Mouse (Mus musculus) macrophage (primary cell): ENCODE measurements around the gene Olfr384. TPM values are rescaled to one million over a fixed set of nuclear protein-coding genes. Genes with fewer than 3 reads are reported as not detected.
"Not testable (repeated sequence)": the region's sequence is repeated elsewhere in the genome, so short reads cannot be mapped to it uniquely, and the experiment has no call there.

ENCODE experiments used
- H3K27ac ChIP-seq: fragments of 350-480 bp; formaldehyde crosslinking; 2 replicates; pipeline ENCODE4 v1.9.0; 2021
- H3K36me3 ChIP-seq: fragments of 350-480 bp; formaldehyde crosslinking; 2 replicates; pipeline ENCODE4 v1.9.0; 2021; ENCODE audit errors: inconsistent target
- H3K4me3 ChIP-seq: fragments of 350-480 bp; formaldehyde crosslinking; 2 replicates; pipeline ENCODE4 v1.9.0; 2021; ENCODE audit errors: inconsistent target
- H3K79me2 ChIP-seq: fragments of 350-480 bp; formaldehyde crosslinking; 2 replicates; pipeline ENCODE4 v1.9.0; 2021; ENCODE audit errors: inconsistent target
- WGBS: methylation state at CpG from one replicate; pipeline ENCODE4 v1.1.7; 2026; ENCODE audit warnings: inconsistent platforms; ENCODE audit not compliant: missing documents; 5-methylcytosine and 5-hydroxymethylcytosine counted together
- polyA plus RNA-seq: library from polyadenylated mRNA; stranded (reverse); fragments of 250-400 nt; gene quantifications from 3 replicates; pipeline ENCODE4 v1.2.4, GENCODE M21; 2018; ENCODE audit warnings: inconsistent platforms
- total RNA-seq, 78 experiments: library from RNA; depleted of rRNA; stranded (reverse); fragments of 250-400 nt; gene quantifications; 1 replicate in 9 of 78; 2 replicates in 24 of 78; 3 replicates in 43 of 78; 4 replicates in 2 of 78; pipeline ENCODE4 v1.2.4; 2018; ENCODE audit warnings: inconsistent platforms in 56 of 78

Olfr384 gene
- total RNA-seq (2018; cell fraction: chromatin; rRNA removed), result not detected
- total RNA-seq (2018; cell fraction: cytosol; rRNA removed), result not detected
- total RNA-seq (2018; cell fraction: nucleus; rRNA removed), result not detected
- polyA plus RNA-seq, result not detected in 3 replicates

DNA sequence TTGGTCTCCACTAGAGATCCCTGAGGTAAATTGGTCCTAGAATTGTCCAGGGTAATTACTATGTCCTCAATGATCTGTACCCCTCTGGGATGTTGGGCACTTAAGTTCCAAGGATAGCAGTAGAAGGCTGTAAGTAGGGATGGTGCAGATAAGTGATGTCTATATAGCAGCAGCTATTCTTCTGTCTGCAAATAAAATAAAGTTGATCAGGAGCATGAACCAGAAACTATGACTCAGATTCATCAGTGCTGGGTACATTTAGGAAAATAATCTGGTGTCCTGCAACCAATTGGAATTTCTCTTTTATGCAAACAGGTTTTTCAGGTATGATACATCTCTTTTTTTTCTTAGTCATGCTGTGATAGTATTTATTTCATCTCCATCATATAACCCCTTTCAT, at the start of gene Olfr384:
TSS of gene Olfr384 (plus strand) at position 301 of the 400 bp plus-strand sequence.
- H3K36me3 ChIP-seq, result no peaks in the 10 kb centered on the region

DNA sequence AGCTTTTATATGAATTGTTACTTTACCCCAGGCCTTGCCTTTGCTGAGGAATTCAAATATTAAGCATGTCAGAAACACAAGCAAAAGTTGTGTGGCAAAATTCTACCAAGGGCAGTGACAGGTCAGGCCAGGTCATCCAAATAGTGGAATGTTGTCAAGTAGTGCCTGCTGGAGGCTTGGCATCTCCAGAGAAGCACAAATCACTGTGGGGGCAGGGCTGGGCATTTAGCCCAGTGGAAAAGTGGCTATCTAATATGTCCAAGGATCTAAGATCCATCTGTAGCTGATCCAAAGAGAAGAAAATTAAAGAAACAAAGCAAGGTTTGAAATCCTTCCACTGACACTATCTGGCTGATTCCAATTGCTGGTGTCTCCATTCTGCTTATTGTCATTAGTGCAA, 18.5 kb upstream of the Olfr384 start:
- Histone ChIP-seq H3K79me2 (no peaks in the 10 kb centered on the region), H3K4me3 (no peak overlapping the region), H3K36me3 (no peaks in the 10 kb centered on the region), H3K27ac (no peak overlapping the region)

More for the DNA sequence above, at the start of gene Olfr384:
- H3K4me3 ChIP-seq, result no peak within 1 kb of the TSS
- no peaks in the 10 kb centered on the region for H3K79me2 ChIP-seq
- no peak within 1 kb of the TSS for H3K27ac ChIP-seq

DNA sequence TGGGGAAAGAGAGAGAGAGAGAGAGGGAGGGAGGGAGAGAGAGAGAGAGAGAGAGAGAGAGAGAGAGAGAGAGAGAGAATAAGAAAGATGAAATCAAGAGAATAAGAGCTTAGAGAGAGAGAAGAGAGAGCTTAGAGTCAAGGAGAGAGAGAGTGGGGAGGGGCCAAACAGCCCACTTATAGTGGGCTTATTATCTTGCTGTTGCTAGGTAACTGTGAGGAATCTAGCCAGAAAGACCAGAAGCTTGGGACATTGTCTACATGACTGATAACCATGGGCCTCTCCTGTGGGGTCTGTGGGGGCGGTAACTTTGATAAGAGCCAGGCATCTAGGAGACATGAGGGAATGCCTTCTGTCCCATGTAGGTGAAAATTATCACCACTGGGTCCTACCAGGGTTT, 15.2 kb upstream of the Olfr384 start:
- not testable (repeated sequence) for H3K36me3 ChIP-seq, H3K4me3 ChIP-seq, H3K27ac ChIP-seq, H3K79me2 ChIP-seq
- WGBS, result 93% methylated on average over 1 of the region's 1 CpGs

DNA sequence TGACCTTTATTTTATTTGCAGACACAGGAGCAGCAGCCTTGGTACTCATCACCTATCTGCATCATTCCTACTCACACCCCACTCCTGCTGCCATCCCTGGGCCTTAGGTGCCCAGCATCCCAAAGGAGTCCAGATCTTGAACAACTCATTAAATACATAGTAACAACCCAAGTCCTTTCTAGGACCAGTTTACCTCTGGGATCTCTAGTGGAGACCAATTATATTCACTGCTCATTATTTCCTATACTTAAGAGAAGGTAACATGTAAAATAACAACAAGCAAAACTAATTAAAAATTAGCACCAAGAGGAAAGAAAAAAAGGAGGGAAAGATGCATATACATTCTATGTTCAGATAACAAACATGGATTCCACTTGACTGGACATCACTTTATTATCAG, 5.5 kb upstream of the Olfr384 start, which contains the start of gene Olfr385:
TSS of gene Olfr385 (minus strand) at position 101 of the 400 bp plus-strand sequence.
- H3K36me3 ChIP-seq, result no peaks in the 10 kb centered on the region
- H3K27ac ChIP-seq, result no peak within 1 kb of the TSS
- H3K4me3 ChIP-seq, result no peak within 1 kb of the TSS
- no peaks in the 10 kb centered on the region for H3K79me2 ChIP-seq

Other genes with a start within 250 kb of the Olfr384 start
- gene Olfr20, start 247.8 kb upstream of the Olfr384 start, polyA plus RNA-seq, result not detected in 3 replicates
- gene Olfr376, start 227.3 kb upstream of the Olfr384 start, polyA plus RNA-seq, result not detected in 3 replicates
- not detected in 3 replicates for gene Olfr1, start 199.0 kb upstream of the Olfr384 start, polyA plus RNA-seq
- not detected in 3 replicates for gene Olfr378, start 170.1 kb upstream of the Olfr384 start, polyA plus RNA-seq
- not detected in 3 replicates for gene Olfr380, start 141.1 kb upstream of the Olfr384 start, polyA plus RNA-seq
- not detected in 3 replicates for gene Olfr381, start 107.0 kb upstream of the Olfr384 start, polyA plus RNA-seq
- gene Olfr382, start 81.4 kb upstream of the Olfr384 start, polyA plus RNA-seq, result not detected in 3 replicates
- not detected in 3 replicates for gene Olfr385, start 5.6 kb upstream of the Olfr384 start, polyA plus RNA-seq
- gene Zfp735, start 90.2 kb downstream of the Olfr384 start, polyA plus RNA-seq, result not detected in 3 replicates
- not detected in 3 replicates for gene Olfr389, start 182.1 kb downstream of the Olfr384 start, polyA plus RNA-seq
- gene Olfr390, start 184.4 kb downstream of the Olfr384 start, polyA plus RNA-seq, result not detected in 3 replicates
- gene Olfr391-ps, start 204.5 kb downstream of the Olfr384 start, polyA plus RNA-seq, result not detected in 3 replicates
- not detected in 3 replicates for gene Olfr392, start 218.5 kb downstream of the Olfr384 start, polyA plus RNA-seq